Mouse (Mus musculus): Measurements from ENCODE around the gene Tmem198. TPM values are rescaled to one million over a fixed set of nuclear protein-coding genes. Genes with fewer than 3 reads are reported as not detected.
A peak's percentile ranks its signal among the peaks of the same experiment; 100 is the strongest.

Gene Tmem198
- polyA plus RNA-seq, 1 experiment from 2014 or later, result 0.98 TPM

- no peaks in the 10 kb centered on the region for H3K9me3 ChIP-seq (replicated peaks; ENCODE audit: control insufficient read depth, low read length)
- H3K4me2 ChIP-seq (ENCODE audit: low read depth, low read length), result no peak overlapping the region
- H3K27ac ChIP-seq (replicated peaks; ENCODE audit: low read depth, low read length), result no peak overlapping the region
- H3K36me3 ChIP-seq (replicated peaks; ENCODE audit: control insufficient read depth, insufficient read depth, low read depth, low read length), result peaks cover 12% of the 10 kb centered on the region
- ATAC-seq (replicated peaks; ENCODE audit: insufficient number of reproducible peaks, low FRiP score, low TSS enrichment, low read depth), result no peak
- DNase-seq (ENCODE audit: low spot score), result no peak
- WGBS, result 83% methylated on average over 7 of the region's 7 CpGs
- no peaks in the 10 kb centered on the region; the same call in 1 of the 2 replicates for H3K4me1 ChIP-seq (ENCODE audit: control insufficient read depth, insufficient read depth, low read length)
- no peaks in the 10 kb centered on the region for H3K27me3 ChIP-seq (ENCODE audit: control insufficient read depth, insufficient read depth, low read length)
- no peak overlapping the region for H3K9ac ChIP-seq (replicated peaks; ENCODE audit: low read length)
- H3K4me3 ChIP-seq (ENCODE audit: low read depth, low read length), result no peak overlapping the region
Measured at GRCm38 (mm10) chr1:75499441-75499840, 20.1 kb downstream of the Tmem198 start.

GRCm38 (mm10) chr1:75501905-75502304 is 22.6 kb downstream of the Tmem198 start:
- Histone ChIP-seq H3K4me1 (ENCODE audit: control insufficient read depth, insufficient read depth, low read length) (no peaks in the 10 kb centered on the region; the same call in 1 of the 2 replicates), H3K27ac (replicated peaks; ENCODE audit: low read depth, low read length) (no peak overlapping the region), H3K9ac (replicated peaks; ENCODE audit: low read length) (no peak overlapping the region), H3K4me3 (ENCODE audit: low read depth, low read length) (no peak overlapping the region), H3K36me3 (replicated peaks; ENCODE audit: control insufficient read depth, insufficient read depth, low read depth, low read length) (peaks cover 12% of the 10 kb centered on the region), H3K4me2 (ENCODE audit: low read depth, low read length) (no peak overlapping the region), H3K9me3 (replicated peaks; ENCODE audit: control insufficient read depth, low read length) (no peaks in the 10 kb centered on the region), H3K27me3 (ENCODE audit: control insufficient read depth, insufficient read depth, low read length) (no peaks in the 10 kb centered on the region)
- DNase-seq (ENCODE audit: low spot score) (no peak), ATAC-seq (replicated peaks; ENCODE audit: insufficient number of reproducible peaks, low FRiP score, low TSS enrichment, low read depth) (no peak)
- 92% methylated on average over 9 of the region's 9 CpGs for WGBS

GRCm38 (mm10) chr1:75502945-75503650 is 23.8 kb downstream of the Tmem198 start:
- ATAC-seq (replicated peaks; ENCODE audit: insufficient number of reproducible peaks, low FRiP score, low TSS enrichment, low read depth), result no peak
- peaks cover 10% of the 10 kb centered on the region for H3K36me3 ChIP-seq (replicated peaks; ENCODE audit: control insufficient read depth, insufficient read depth, low read depth, low read length)
- H3K4me2 ChIP-seq (ENCODE audit: low read depth, low read length), result no peak overlapping the region
- DNase-seq (ENCODE audit: low spot score), result no peak
- H3K27ac ChIP-seq (replicated peaks; ENCODE audit: low read depth, low read length), result no peak overlapping the region
- no peak overlapping the region for H3K9ac ChIP-seq (replicated peaks; ENCODE audit: low read length)
- H3K27me3 ChIP-seq (ENCODE audit: control insufficient read depth, insufficient read depth, low read length), result no peaks in the 10 kb centered on the region
- no peak overlapping the region for H3K4me3 ChIP-seq (ENCODE audit: low read depth, low read length)
- WGBS, result 81% methylated on average over 25 of the region's 25 CpGs
- H3K4me1 ChIP-seq (ENCODE audit: control insufficient read depth, insufficient read depth, low read length), result no peaks in the 10 kb centered on the region; the same call in 1 of the 2 replicates
- no peaks in the 10 kb centered on the region for H3K9me3 ChIP-seq (replicated peaks; ENCODE audit: control insufficient read depth, low read length)

GRCm38 (mm10) chr1:75503651-75503980 is 24.3 kb downstream of the Tmem198 start:
- H3K9ac ChIP-seq (replicated peaks; ENCODE audit: low read length), result no peak overlapping the region
- H3K4me3 ChIP-seq (ENCODE audit: low read depth, low read length), result no peak overlapping the region
- H3K9me3 ChIP-seq (replicated peaks; ENCODE audit: control insufficient read depth, low read length), result no peaks in the 10 kb centered on the region
- no peak overlapping the region for H3K4me2 ChIP-seq (ENCODE audit: low read depth, low read length)
- no peaks in the 10 kb centered on the region for H3K27me3 ChIP-seq (ENCODE audit: control insufficient read depth, insufficient read depth, low read length)
- H3K27ac ChIP-seq (replicated peaks; ENCODE audit: low read depth, low read length), result no peak overlapping the region
- WGBS, result 61% methylated on average over 23 of the region's 23 CpGs
- ATAC-seq (replicated peaks; ENCODE audit: insufficient number of reproducible peaks, low FRiP score, low TSS enrichment, low read depth), result no peak
- peaks cover 10% of the 10 kb centered on the region for H3K36me3 ChIP-seq (replicated peaks; ENCODE audit: control insufficient read depth, insufficient read depth, low read depth, low read length)
- no peaks in the 10 kb centered on the region; the same call in 1 of the 2 replicates for H3K4me1 ChIP-seq (ENCODE audit: control insufficient read depth, insufficient read depth, low read length)
- DNase-seq (ENCODE audit: low spot score), result no peak

- H3K4me3 ChIP-seq (ENCODE audit: low read depth, low read length), result peak overlapping the region; percentile 91
- ATAC-seq (replicated peaks; ENCODE audit: insufficient number of reproducible peaks, low FRiP score, low TSS enrichment, low read depth), result no peak
- peaks cover 10% of the 10 kb centered on the region for H3K36me3 ChIP-seq (replicated peaks; ENCODE audit: control insufficient read depth, insufficient read depth, low read depth, low read length)
- 62% methylated on average over 9 of the region's 9 CpGs for WGBS
- H3K4me1 ChIP-seq (ENCODE audit: control insufficient read depth, insufficient read depth, low read length), result no peaks in the 10 kb centered on the region; the same call in 1 of the 2 replicates
- no peaks in the 10 kb centered on the region for H3K27me3 ChIP-seq (ENCODE audit: control insufficient read depth, insufficient read depth, low read length)
- peak overlapping the region; percentile 95 for H3K4me2 ChIP-seq (ENCODE audit: low read depth, low read length)
- H3K9ac ChIP-seq (replicated peaks; ENCODE audit: low read length), result no peak overlapping the region
- DNase-seq (ENCODE audit: low spot score), result no peak
- no peak overlapping the region for H3K27ac ChIP-seq (replicated peaks; ENCODE audit: low read depth, low read length)
- no peaks in the 10 kb centered on the region for H3K9me3 ChIP-seq (replicated peaks; ENCODE audit: control insufficient read depth, low read length)
Measured at GRCm38 (mm10) chr1:75504256-75505045, 25.1 kb downstream of the Tmem198 start.

GRCm38 (mm10) chr1:75505159-75505955 is 26.0 kb downstream of the Tmem198 start:
- peak; percentile 72 for DNase-seq (ENCODE audit: low spot score)

GRCm38 (mm10) chr1:75505956-75506831 is 26.9 kb downstream of the Tmem198 start, which contains the start of gene Obsl1:
Gene Obsl1 (minus strand): TSS chr1:75506452.
- Histone ChIP-seq H3K36me3 (replicated peaks; ENCODE audit: control insufficient read depth, insufficient read depth, low read depth, low read length) (peaks cover 7% of the 10 kb centered on the region), H3K4me2 (ENCODE audit: low read depth, low read length) (peak within 1 kb of the TSS; percentile 95), H3K9ac (replicated peaks; ENCODE audit: low read length) (peak within 1 kb of the TSS; percentile 98), H3K27ac (replicated peaks; ENCODE audit: low read depth, low read length) (peak within 1 kb of the TSS; percentile 96), H3K4me3 (ENCODE audit: low read depth, low read length) (peak within 1 kb of the TSS; percentile 91), H3K4me1 (ENCODE audit: control insufficient read depth, insufficient read depth, low read length) (no peaks in the 10 kb centered on the region; the same call in 1 of the 2 replicates), H3K27me3 (ENCODE audit: control insufficient read depth, insufficient read depth, low read length) (no peaks in the 10 kb centered on the region), H3K9me3 (replicated peaks; ENCODE audit: control insufficient read depth, low read length) (no peaks in the 10 kb centered on the region)
- ATAC-seq (replicated peaks; ENCODE audit: insufficient number of reproducible peaks, low FRiP score, low TSS enrichment, low read depth), result peak; percentile 85
- peak; percentile 92 for DNase-seq (ENCODE audit: low spot score)
- WGBS, result under 1% methylated on average over 52 of the region's 65 CpGs

More at GRCm38 (mm10) chr1:75505159-75505955, 26.0 kb downstream of the Tmem198 start:
- no peaks in the 10 kb centered on the region; the same call in 1 of the 2 replicates for H3K4me1 ChIP-seq (ENCODE audit: control insufficient read depth, insufficient read depth, low read length)
- WGBS, result under 1% methylated on average over 83 of the region's 84 CpGs
- peak overlapping the region; percentile 91 for H3K4me3 ChIP-seq (ENCODE audit: low read depth, low read length)
- H3K36me3 ChIP-seq (replicated peaks; ENCODE audit: control insufficient read depth, insufficient read depth, low read depth, low read length), result peaks cover 10% of the 10 kb centered on the region
- peak overlapping the region; percentile 95 for H3K4me2 ChIP-seq (ENCODE audit: low read depth, low read length)
- H3K27me3 ChIP-seq (ENCODE audit: control insufficient read depth, insufficient read depth, low read length), result no peaks in the 10 kb centered on the region
- H3K9ac ChIP-seq (replicated peaks; ENCODE audit: low read length), result peak overlapping the region; percentile 98
- no peaks in the 10 kb centered on the region for H3K9me3 ChIP-seq (replicated peaks; ENCODE audit: control insufficient read depth, low read length)
- peak; percentile 40; the same call in 1 of the 2 replicates for ATAC-seq (replicated peaks; ENCODE audit: insufficient number of reproducible peaks, low FRiP score, low TSS enrichment, low read depth)
- H3K27ac ChIP-seq (replicated peaks; ENCODE audit: low read depth, low read length), result peak overlapping the region; percentile 96

All from embryonic facial prominence, embryonic 11.5 days (tissue).